Mouse (Mus musculus): ENCODE results near the gene Set.
"Not testable (repeated sequence)": the region's sequence is repeated elsewhere in the genome, so short reads cannot be mapped to it uniquely, and the experiment has no call there.

Gene Set

DNA sequence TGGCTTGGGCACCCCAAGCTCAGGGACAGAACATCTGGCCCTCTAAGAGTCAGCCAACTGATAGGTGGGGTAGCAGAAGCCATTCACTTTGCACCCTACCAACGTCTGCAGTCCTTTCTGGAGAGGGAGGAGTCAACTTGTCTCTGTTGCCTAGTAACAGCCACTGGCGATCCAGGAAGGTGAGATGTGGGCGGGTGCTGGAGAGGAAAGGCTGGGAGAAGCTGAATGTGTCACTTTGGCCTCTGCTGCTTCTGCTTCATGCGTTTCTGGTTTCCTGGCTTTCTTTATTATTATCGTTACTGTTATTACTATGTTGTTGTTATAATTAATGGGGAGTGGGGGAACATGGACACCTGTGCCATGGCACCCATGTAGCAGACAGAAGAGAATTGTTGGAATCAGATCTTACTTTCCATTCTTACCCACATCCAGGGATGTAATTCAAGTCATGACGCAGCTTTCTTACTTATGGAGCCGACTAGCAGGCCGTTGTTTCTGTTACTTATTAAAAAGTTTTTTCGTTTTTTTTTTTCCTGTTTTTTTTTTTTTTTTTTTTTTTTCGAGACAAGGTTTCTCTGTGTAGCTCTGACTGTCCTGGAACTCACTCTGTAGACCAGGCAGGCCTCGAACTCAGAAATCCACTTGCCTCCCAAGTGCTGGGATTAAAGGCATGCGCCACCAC is at the start of gene Set:
TSS of gene Set (plus strand) at position 156 of the 682 bp plus-strand sequence.
- DNase-seq (ENCODE audit: low spot score in 2 of 2), result peak in 1 of 2 experiments; percentile 58

DNA sequence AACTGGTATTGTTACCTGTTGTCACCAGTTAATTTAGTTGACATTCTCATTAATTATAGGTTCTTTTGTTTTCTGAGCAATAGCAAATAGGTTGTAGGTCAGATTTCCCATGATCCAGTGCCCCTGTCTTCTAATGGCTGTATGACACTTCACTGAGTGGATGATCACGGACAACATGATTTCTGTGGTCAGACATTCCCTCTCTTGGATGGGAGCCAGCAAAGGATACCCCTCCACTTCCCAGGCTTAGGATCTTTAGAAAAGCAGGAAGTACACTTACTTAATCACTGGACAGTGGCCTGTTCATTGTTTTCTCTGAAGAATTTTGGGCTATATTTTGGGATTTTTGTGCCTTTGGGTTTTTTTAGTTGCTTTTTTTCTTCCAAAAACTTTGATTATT is 48.1 kb upstream of the Set start:
- DNase-seq (ENCODE audit: low spot score in 2 of 2), result no peak

DNA sequence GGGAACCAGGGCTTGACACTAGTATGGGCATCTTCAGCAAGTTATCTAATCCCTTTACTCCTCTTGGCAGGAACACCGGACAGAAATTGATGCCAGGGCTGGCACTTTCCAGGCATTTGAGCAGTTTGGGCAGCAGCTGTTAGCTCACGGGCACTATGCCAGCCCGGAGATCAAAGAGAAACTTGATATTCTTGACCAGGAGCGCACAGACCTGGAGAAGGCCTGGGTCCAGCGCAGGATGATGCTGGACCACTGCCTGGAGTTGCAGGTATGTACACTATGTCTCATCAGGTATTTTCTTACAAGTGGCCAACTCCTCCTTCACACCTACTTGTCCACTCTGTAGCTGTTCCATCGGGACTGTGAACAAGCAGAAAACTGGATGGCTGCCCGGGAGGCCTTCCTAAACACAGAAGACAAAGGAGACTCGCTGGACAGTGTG is 46.3 kb upstream of the Set start:
- DNase-seq (ENCODE audit: low spot score in 2 of 2), result no peak

DNA sequence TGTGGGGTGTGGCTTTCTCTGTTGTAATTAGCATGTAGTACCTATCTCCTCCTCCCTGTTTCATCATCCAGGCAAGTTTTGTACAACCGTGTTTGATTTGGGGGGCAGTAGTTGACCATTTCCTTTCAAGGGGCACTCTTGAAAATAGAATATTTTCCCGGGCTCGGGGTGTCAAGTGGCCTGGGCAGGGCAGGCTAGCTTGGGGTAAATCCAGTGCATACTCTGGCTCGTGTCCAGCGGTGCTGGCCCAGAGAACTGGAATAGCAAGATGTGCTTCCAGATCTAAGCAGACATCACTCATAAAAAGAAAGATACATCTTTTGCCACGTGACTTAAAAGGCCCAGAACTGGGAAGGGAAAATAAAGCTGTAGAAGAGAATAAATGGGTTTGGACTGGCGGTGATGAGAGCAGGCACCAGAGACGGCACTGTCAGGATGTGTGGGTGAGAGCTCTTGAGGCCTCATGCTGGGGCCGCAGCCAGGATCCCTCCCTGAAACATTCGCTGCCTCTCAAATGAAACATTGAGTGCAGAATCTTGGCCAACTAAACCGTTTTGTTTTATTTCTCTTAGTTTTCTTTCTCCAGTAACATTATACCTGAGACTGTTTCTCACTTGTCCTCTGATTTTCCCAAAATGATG is 42.7 kb upstream of the Set start:
- DNase-seq (ENCODE audit: low spot score in 2 of 2), result no peak

DNA sequence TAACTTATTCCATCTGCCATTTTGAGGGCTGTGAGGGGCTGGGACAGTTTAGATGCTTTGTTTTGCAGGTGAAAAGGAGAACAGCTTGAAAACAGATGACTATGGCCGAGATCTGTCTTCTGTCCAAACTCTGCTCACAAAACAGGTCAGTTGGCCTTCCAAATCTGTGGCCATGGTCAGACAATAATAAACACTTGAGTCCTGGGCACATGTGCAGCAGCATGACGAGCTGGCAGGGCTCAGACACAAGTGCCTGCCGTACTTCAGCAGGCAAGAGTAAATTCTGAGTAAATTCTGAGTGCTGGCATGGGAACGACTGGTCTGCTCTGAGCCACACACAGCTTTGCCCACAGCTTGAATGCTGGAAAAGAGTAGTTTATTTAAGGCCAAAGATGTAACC is 31.7 kb upstream of the Set start:
- no peak for DNase-seq (ENCODE audit: low spot score in 2 of 2)

DNA sequence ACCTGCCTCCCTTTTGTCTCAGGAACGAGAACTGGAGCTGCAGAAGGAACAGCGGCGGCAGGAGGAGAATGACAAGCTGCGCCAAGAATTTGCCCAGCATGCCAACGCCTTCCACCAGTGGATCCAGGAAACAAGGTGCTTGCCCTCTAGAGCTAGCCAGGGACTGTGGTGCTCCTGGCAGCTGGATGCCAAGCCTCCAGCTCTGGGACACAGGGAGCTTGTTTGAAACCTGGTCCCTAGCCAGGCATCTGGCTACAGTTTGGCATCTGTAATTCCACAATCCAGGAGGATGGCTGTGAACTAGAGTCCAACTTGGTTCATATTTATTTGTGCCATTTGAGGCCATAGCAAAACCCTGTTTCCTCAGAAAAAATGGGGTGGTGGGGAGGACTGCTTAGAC is 30.2 kb upstream of the Set start:
- no peak for DNase-seq (ENCODE audit: low spot score in 2 of 2)

DNA sequence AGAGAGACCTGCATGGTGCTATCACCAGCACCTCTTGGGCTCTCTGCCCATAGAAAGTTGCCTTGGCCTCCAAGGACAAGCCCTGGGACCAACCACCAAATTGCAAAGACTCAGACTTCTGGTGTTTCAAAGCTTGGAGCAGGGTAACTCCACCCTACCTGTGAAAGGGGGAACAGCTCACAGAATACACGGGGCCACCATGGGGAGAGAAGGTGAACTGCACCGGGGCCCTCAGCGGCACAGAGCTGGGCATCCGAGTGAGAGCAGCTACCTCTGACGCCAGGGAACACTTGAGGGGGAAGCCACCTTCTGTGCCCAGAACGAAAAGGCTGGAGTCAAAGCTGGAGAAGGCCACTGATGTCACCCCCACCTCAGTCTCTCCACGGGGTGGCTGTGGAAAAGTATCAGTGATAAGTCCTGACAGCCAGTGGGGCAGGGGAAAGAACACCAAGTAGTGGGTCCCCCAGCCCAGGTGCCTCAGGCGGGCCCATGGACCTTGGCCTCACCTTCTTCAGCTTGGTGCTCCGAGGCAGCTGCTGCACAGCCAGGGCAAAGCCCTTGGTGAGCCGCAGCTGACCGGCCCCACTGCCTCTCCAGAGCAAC is 24.8 kb upstream of the Set start:
- DNase-seq (ENCODE audit: low spot score in 2 of 2), result no peak

DNA sequence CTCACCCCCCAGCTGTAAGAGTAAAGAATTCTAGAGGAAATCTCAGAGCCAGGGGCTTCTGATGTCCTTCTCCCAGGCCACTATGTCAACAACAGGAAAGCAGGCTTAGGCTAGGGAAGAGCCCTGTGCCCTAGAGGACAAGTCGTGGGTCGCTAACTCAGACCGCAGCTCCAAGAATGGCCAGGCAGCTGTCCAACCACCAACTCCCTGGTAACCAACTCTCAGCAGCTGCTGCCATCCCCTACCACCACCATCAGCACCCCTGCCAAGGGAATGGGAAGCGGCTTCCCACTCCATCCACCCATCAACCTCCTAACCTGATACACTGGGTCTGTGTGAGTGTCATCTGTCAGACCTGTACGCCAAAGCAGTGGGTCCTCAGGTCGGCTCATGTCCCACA is 24.2 kb upstream of the Set start:
- DNase-seq (ENCODE audit: low spot score in 2 of 2), result no peak

DNA sequence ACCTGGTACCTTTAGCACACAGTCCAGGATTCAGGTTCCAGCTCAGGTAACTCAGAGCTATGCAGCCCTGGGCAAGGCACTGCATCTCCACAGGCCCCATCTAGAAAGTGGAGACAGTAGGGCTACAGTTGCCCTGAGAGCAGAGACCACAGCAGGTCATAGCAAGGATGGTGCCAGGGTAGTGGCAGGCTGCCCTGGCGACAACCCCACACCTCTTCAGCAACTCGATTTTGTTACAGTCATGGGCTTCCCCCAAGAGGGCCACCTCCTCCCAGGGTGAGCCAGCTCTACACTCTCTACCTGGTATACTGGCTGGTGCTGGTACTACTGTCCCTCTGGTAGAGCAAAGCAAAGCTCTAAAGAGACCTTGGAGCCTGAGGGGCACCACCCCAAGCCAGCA is 19.4 kb upstream of the Set start:
- DNase-seq (ENCODE audit: low spot score in 2 of 2), result no peak

DNA sequence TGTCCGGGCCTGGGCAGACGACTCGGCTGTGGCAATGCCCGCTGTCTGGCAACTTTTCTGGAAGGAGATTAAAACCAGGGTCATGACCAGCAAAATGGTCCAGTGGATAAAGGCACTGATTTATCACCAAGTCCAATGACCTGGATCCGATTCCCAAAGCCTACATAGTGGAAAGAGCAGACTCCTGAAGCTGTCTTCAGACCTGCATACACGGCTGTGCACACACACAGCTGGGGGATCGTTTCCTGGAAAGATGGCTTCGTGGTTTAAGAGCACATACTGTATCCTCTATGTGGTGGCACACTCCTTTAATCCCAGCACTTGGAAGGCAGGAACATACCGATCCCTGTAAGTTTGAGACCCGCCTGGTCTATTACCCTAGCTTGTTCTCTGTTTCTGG is 18.8 kb upstream of the Set start:
- no peak for DNase-seq (ENCODE audit: low spot score in 2 of 2)

DNA sequence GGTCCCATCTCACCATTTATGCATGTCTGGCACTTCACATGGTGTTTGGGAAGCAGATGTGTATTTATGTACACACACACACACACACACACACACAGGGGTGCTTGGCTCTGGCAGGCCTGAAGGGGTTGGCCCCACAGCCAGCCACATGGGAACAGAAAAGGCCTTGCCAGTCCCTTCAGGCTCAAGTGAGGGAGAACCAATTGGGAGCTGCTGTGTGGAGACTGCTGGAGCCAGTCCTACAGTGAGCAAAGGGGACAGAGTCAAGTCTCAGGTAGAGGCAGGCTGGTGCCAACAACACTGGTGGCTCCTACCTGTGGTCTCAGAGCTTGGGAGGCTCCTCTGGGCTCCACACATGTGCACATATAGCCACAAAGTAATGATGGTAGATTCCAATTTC is 17.5 kb upstream of the Set start:
- no peak for DNase-seq (ENCODE audit: low spot score in 2 of 2)

DNA sequence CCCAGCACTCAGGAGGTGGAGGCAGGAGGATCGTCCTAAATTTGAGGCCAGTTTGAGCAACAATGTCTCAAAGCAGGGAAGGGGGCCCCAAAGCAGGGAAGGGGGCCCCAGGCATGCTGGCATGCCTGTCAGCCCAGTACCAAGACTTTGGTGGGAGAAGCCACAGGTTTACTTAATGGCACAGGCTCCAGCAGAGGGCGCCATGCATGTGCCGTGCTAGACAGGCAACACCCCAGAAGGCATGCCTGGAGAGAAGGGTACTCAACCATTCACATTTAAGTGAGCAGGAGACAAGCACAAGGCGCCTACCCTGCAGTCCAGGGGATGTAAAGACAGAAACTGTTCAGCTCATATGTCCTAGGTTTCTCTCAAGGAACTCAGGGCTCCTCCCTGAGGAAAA is 14.7 kb upstream of the Set start:
- DNase-seq (ENCODE audit: low spot score in 2 of 2), result peak; percentile 78 to 94

DNA sequence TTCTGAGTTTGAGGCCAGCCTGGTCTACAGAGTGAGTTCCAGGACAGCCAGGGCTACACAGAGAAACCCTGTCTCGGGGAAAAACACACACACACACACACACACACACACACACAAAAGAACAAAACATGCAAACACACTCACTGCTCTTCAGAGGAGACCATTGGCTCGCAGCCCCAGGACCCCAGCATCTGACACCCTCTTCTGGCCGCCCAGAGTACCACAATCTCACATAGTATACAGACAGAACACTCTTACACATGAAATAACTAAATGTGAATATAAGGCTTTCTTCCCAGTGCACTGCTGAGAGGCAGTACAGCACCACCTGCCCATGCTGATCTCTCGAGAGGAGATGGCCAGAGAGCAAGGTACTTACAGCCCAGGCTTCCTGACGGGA is 12.6 kb upstream of the Set start:
- DNase-seq (ENCODE audit: low spot score in 2 of 2), result no peak

DNA sequence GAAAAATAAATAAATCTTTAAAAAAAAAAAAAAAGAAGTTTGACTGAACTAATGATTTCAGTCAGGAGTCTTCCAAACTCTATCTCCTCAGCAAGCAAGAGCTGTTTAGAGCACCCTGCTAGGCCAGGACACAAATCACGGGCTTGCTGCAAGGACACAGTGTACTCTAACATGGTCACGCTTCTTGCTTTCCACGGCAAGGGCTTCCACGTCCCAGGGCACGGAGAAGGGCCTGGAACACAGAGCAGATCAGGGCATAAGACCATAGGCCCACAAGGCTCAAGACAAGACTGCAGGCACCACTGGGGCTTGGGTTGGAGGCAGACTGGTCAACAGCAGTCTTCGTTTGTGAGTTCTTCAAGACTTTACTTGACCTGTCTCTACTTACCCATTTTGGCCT is 10.1 kb upstream of the Set start:
- DNase-seq (ENCODE audit: low spot score in 2 of 2), result no peak

DNA sequence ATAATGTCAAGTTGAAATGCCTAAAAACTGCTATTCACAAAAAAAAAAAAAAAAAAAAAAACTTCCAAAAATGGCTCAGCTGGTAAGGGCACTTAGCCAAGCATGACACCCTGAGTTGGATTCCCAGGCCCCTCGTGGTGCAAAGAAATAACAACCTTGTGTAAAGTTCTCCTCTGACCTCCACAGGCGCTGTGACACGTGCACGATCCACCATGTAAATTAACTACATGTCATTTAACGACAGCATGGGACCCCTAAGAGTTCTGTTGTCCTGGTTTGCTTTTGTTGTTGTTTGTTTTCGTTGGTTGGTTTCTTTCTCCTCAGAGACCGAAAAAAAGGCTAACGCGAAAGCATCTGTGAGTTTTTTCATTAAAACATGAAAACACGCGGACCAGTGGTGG is 9.1 kb upstream of the Set start:
- no peak for DNase-seq (ENCODE audit: low spot score in 2 of 2)

DNA sequence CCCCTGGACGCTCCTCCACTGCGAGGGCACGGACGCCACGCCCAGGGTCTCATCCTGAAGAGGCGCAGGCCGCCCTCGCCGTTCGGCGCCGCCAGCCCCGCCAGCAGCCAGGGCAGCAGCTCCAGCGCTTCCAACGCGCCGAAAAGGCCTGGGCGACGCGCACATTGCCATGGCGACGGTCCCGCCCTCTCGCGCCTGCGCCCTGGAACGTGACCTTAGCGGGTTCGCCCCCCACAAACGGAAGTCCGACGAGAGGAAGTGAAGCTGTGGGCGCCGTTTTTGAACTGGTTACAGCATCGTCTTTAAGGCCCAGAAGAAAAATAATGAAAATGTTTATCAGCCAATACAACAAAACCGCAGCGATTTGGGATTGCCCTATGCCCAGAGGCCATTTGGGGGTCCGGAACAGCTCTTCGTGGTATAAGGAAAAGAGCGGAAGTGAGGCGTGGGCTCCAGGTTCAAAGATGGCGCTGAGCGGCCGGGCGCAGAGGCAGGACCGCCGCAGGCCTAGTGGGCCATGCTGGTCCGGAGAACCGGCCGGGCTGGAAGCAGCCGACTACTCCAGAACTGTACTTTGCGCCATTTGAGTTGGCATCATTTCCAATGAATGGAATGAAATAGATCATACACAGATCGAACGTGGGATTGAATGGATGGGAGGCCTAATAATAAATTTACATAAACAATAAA is 8.3 kb upstream of the Set start, which contains the start of gene Wdr34:
TSS of gene Wdr34 (minus strand) at position 183 of the 690 bp plus-strand sequence.
- DNase-seq (ENCODE audit: low spot score in 2 of 2), result peak; percentile 98 to 99

DNA sequence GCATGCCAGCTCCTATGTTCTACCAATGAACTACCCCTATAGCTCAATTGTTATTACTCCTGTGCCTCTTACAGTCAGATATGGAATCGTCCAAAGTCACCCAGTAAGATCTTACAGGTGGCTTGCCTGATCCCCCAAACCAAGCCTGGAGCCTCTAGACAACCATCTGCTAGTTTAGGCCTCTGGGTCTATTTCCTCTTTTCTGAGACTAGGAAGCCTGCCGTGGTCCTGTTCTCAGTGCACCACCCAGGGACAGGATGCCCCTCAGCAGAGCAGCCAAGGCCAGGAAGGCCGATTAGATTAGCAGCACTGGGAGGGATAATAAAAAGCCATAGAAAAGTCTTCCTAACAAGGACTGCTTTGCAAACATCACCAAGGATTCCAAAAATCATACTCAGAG is 7.3 kb upstream of the Set start:
- DNase-seq (ENCODE audit: low spot score in 2 of 2), result no peak

DNA sequence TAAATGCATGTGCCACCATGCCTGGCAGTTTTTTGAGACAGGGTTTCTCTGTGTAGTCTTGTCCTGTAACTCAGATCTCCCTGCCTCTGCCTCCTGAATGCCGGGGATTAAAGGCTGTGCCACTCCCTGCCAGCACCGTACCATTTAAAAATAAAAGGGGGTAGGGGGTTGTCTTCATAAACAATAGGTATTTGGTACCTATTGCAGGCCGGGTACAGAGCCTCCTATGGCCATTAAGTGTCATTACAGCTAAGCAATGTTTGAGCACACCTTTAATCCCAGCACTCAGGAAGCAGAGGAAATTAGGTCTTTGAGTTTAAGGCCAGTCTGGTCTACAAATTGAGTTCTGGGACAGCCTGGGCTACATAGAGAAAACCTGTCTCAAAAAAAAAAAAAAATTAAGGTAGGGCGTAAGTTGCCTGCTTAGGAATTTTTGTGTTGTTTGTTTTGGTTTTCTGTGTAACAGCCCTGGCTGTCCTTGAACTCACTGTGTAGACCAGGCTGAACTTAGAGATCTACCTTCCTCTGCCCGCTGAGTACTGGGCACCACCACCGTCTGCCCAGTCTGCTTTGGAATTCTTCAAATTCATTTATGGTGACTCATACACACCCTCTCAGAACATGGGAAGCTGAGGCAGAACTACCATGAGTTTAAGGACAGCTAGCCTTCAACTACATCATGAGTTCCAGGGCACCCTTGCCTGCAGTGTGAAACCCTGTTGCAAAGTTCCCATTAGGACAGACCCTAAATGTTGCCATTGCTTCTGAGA is 5.0 kb upstream of the Set start:
- no peak for DNase-seq (ENCODE audit: low spot score in 2 of 2)

DNA sequence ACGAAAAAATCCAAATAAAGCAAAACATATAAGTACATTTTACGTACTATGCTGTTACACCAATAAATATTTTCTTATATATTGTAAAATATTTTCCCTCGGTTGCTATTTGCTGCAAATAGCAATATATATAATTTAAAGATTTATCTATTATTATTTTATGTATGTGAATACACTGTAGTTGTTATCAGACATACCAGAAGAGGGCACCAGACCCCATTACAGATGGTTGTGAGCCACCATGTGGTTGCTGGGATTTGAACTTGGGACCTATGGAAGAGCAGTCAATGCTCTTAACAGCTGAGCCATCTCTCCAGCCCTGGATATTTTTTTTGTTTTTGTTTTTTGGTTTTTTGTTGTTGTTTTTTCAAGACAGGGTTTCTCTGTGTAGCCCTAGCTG is 1.9 kb upstream of the Set start:
- DNase-seq (ENCODE audit: low spot score in 2 of 2), result not testable (repeated sequence)

DNA sequence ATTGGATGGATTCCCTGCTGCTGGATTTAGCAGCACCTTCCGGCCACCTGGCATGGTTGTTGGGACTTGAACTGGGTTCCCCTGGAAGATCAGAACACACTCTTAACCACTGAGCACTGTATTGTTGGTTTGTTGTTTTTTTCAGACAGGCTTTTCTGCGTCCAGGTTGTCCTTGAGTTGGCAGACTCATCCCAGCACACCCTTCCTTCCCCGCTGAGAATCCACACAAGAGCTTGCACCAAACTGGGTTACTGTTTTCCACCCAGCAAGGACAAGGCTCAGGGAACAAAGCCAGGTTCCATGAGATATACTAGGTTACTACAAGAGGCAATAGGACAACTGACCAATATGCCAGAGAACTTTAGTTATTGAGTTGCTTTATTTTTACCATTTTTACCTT is 442 bp upstream of the Set start:
- DNase-seq (ENCODE audit: low spot score in 2 of 2), result no peak

DNA sequence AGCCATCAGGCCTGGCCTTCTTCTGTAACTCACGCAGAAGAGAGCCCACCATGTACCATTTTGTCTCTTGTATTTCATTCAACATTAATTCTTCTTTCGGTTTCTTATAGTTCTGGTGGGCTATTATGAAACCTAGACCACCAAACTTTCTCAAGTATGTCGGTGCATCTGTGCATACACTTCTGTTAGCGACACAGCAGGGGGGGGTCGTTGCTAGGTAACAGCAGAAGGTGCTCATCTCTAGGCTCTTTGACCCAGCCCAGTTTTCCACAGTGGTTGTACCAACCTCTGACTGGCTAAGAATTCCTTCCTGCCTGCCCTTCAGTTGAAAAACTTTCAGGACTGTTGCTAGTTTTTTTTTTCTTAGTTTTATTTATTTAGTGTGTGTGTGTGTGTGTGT is 1.2 kb downstream of the Set start:
- DNase-seq (ENCODE audit: low spot score in 2 of 2), result no peak
